Comparison of ENCODE assay signal across 10 mouse cellular contexts in genomic region chr3:104765021-104765420, GRCm38 (mm10). TPM values are rescaled to one million over a fixed set of nuclear protein-coding genes. Genes with fewer than 3 reads are reported as not detected.
DNase-seq lines count a peak whose midpoint lies in the region; ATAC-seq and TF ChIP-seq lines count a peak whose summit lies in the region.
"Had no signal": no experiment of that assay in that cellular context is flagged by ENCODE, and none has a peak within 500 bp of the region (broad histone marks: within the 10 kb centered on the region; RNA-seq: fewer than 3 reads in every experiment).

No protein-coding gene starts in this region.

- WGBS in midbrain, embryonic 11.5 days, result 29% methylated on average over 4 of the region's 4 CpGs
- 22% methylated on average over 4 of the region's 4 CpGs for WGBS in midbrain, embryonic 15.5 days
- 24% methylated on average over 4 of the region's 4 CpGs for WGBS in heart, embryonic 10.5 days

- no peak overlapping the region for H3K4me3 ChIP-seq in gastrocnemius, adult 2 months
- no peak overlapping the region for H3K4me3 ChIP-seq in midbrain, embryonic 11.5 days (ENCODE audit: low read depth, low read length)
- H3K4me3 ChIP-seq in midbrain, embryonic 15.5 days, result no peak overlapping the region
- H3K4me3 ChIP-seq in heart, embryonic 10.5 days, result no peak overlapping the region
- H3K4me3 ChIP-seq: embryonic facial prominence, embryonic 12.5 days had no signal

- H3K4me2 ChIP-seq in midbrain, embryonic 11.5 days, result no peak overlapping the region
- H3K4me2 ChIP-seq in midbrain, embryonic 15.5 days, result no peak overlapping the region
- H3K4me2 ChIP-seq: embryonic facial prominence, embryonic 12.5 days had no signal

- H3K9ac ChIP-seq in midbrain, embryonic 11.5 days (ENCODE audit: low read length), result no peak overlapping the region
- H3K9ac ChIP-seq in midbrain, embryonic 15.5 days, result no peak overlapping the region
- H3K9ac ChIP-seq: embryonic facial prominence, embryonic 12.5 days had no signal

- no peaks in the 10 kb centered on the region for H3K4me1 ChIP-seq in midbrain, embryonic 11.5 days (ENCODE audit: control insufficient read depth, insufficient read depth, low read length)
- no peaks in the 10 kb centered on the region for H3K4me1 ChIP-seq in midbrain, embryonic 15.5 days
- H3K4me1 ChIP-seq in heart, embryonic 10.5 days, result peaks cover 17% of the 10 kb centered on the region; the same call in 1 of the 2 replicates

- no peak for ATAC-seq in midbrain, embryonic 11.5 days (ENCODE audit: low FRiP score)
- ATAC-seq in midbrain, embryonic 15.5 days (replicated peaks), result no peak

- intact Hi-C loops in gastrocnemius, adult 2 months (cut with DNase I), result no loop called here

- H3K27me3 ChIP-seq in midbrain, embryonic 11.5 days (ENCODE audit: control insufficient read depth, insufficient read depth, low read length), result no peaks in the 10 kb centered on the region; the same call in 1 of the 2 replicates
- peaks cover 4% of the 10 kb centered on the region; the same call in 1 of the 2 replicates for H3K27me3 ChIP-seq in midbrain, embryonic 15.5 days (replicated peaks)
- peaks cover 9% of the 10 kb centered on the region; the same call in 1 of the 2 replicates for H3K27me3 ChIP-seq in heart, embryonic 10.5 days (ENCODE audit: insufficient read depth, poor library complexity, severe bottlenecking)

- no peaks in the 10 kb centered on the region for H3K9me3 ChIP-seq in midbrain, embryonic 11.5 days (ENCODE audit: control insufficient read depth, low read length)
- H3K9me3 ChIP-seq in midbrain, embryonic 15.5 days, result no peaks in the 10 kb centered on the region
- no peaks in the 10 kb centered on the region for H3K9me3 ChIP-seq in heart, embryonic 10.5 days
- H3K9me3 ChIP-seq: embryonic facial prominence, embryonic 12.5 days had no signal

- H3K27ac ChIP-seq in gastrocnemius, adult 2 months, result no peak overlapping the region
- no peak overlapping the region for H3K27ac ChIP-seq in midbrain, embryonic 11.5 days (ENCODE audit: low read depth, low read length)
- no peak overlapping the region for H3K27ac ChIP-seq in midbrain, embryonic 15.5 days
- no peak overlapping the region for H3K27ac ChIP-seq in heart, embryonic 10.5 days
- H3K27ac ChIP-seq: embryonic facial prominence, embryonic 12.5 days; macrophage had no signal

- peak; percentile 64 for TF ChIP-seq CTCF in gastrocnemius, adult 2 months (IDR thresholded peaks at IDR 0.05)

- H3K36me3 ChIP-seq in midbrain, embryonic 11.5 days (ENCODE audit: control insufficient read depth, insufficient read depth, low read length), result no peaks in the 10 kb centered on the region
- H3K36me3 ChIP-seq in midbrain, embryonic 15.5 days (replicated peaks), result no peaks in the 10 kb centered on the region
- H3K36me3 ChIP-seq in heart, embryonic 10.5 days, result no peaks in the 10 kb centered on the region
- H3K36me3 ChIP-seq: embryonic facial prominence, embryonic 12.5 days had no signal

- DNase-seq in gastrocnemius, adult 2 months, result peak; percentile 45
- no peak for DNase-seq in gastrocnemius, adult 18-20 months (ENCODE audit: low spot score)
- peak; percentile 88 for DNase-seq in midbrain, embryonic 11.5 days (ENCODE audit: low spot score, missing footprints)
- peak; percentile 76 for DNase-seq in R1 (ENCODE audit: low read depth, low spot score)
- peak; percentile 78 for DNase-seq in naive thymus-derived CD4-positive, alpha-beta T cell, adult 2 months (ENCODE audit: low read depth)
- DNase-seq in heart, embryonic 10.5 days (ENCODE audit: low spot score), result no peak
- no peak for DNase-seq in heart, adult 18-20 months

RNA-seq across cellular contexts. Expression of gene Ppm1j, which starts 15.8 kb away (rescaled TPM):
- total RNA-seq in gastrocnemius, adult 2 months (2021), result 10 to 100 TPM; 33.3 to 45.6 TPM
- total RNA-seq in gastrocnemius, adult 18-20 months (2021), result 10 to 100 TPM; 28.6 to 35.3 TPM
- 0.44 and 0.97 TPM in 2 replicates for polyA plus RNA-seq in midbrain, embryonic 11.5 days (2014; fragmentation: Nextera tagmentation; extraction: Ambion mirVana)
- 0.59 and 0.93 TPM in 2 replicates for polyA plus RNA-seq in midbrain, embryonic 15.5 days (2015; fragmentation: Nextera tagmentation; extraction: Ambion mirVana)
- polyA plus RNA-seq in heart, embryonic 10.5 days (2016; fragmentation: Nextera tagmentation; extraction: Ambion mirVana), result 19.9 and 44.8 TPM in 2 replicates
- 10 to 100 TPM; 20.5 to 21.1 TPM for total RNA-seq in heart, adult 18-20 months (2021)

RNA-seq across cellular contexts. Expression of gene Fam19a3, which starts 16.6 kb away (rescaled TPM):
- total RNA-seq in gastrocnemius, adult 2 months (2021), result 1 to 10 TPM; 2.7 to 4.2 TPM
- 1 to 10 TPM; 2.1 to 3.4 TPM for total RNA-seq in gastrocnemius, adult 18-20 months (2021)
- not detected in 2 replicates for polyA plus RNA-seq in midbrain, embryonic 11.5 days (2014; fragmentation: Nextera tagmentation; extraction: Ambion mirVana)
- 0.05 and 0.10 TPM in 2 replicates for polyA plus RNA-seq in midbrain, embryonic 15.5 days (2015; fragmentation: Nextera tagmentation; extraction: Ambion mirVana)
- polyA plus RNA-seq in heart, embryonic 10.5 days (2016; fragmentation: Nextera tagmentation; extraction: Ambion mirVana), result 0.70 and 1.4 TPM in 2 replicates
- 1 to 10 TPM; 1.4 to 1.5 TPM for total RNA-seq in heart, adult 18-20 months (2021)
- polyA plus RNA-seq: macrophage had no signal

RNA-seq across cellular contexts. Expression of gene Rhoc, which starts 23.2 kb away (rescaled TPM):
- total RNA-seq in gastrocnemius, adult 2 months (2021), result 10 to 100 TPM; 26.1 to 41.6 TPM
- 10 to 100 TPM; 36.1 to 41.4 TPM for total RNA-seq in gastrocnemius, adult 18-20 months (2021)
- polyA plus RNA-seq in midbrain, embryonic 11.5 days (2014; fragmentation: Nextera tagmentation; extraction: Ambion mirVana), result 78.2 and 82.0 TPM in 2 replicates
- 43.8 and 46.0 TPM in 2 replicates for polyA plus RNA-seq in midbrain, embryonic 15.5 days (2015; fragmentation: Nextera tagmentation; extraction: Ambion mirVana)
- 243 and 267 TPM in 2 replicates for polyA plus RNA-seq in heart, embryonic 10.5 days (2016; fragmentation: Nextera tagmentation; extraction: Ambion mirVana)
- 10 to 100 TPM; 75.2 to 84.3 TPM for total RNA-seq in heart, adult 18-20 months (2021)

RNA-seq across cellular contexts. Expression of gene Mov10, which starts 53.3 kb away (rescaled TPM):
- total RNA-seq in gastrocnemius, adult 2 months (2021), result 1 to 10 TPM in 1 of 2 experiments, under 1 TPM in 1; 0.38 to 2.5 TPM
- 1 to 10 TPM in 1 of 2 experiments, under 1 TPM in 1; 0.71 to 1.6 TPM for total RNA-seq in gastrocnemius, adult 18-20 months (2021)
- 9.5 and 9.9 TPM in 2 replicates for polyA plus RNA-seq in midbrain, embryonic 11.5 days (2014; fragmentation: Nextera tagmentation; extraction: Ambion mirVana)
- polyA plus RNA-seq in midbrain, embryonic 15.5 days (2015; fragmentation: Nextera tagmentation; extraction: Ambion mirVana), result 9.7 and 10.6 TPM in 2 replicates
- 42.2 and 54.0 TPM in 2 replicates for polyA plus RNA-seq in heart, embryonic 10.5 days (2016; fragmentation: Nextera tagmentation; extraction: Ambion mirVana)
- 1 to 10 TPM; 6.2 TPM for total RNA-seq in heart, adult 18-20 months (2021)

Comparison
In these comparisons a context has a peak if more than half of its experiments do, and no peak if none do; other contexts are left out.
1. DNase-seq: peak in gastrocnemius, adult 2 months (single experiment), midbrain, embryonic 11.5 days (single experiment), R1 (single experiment) and naive thymus-derived CD4-positive, alpha-beta T cell, adult 2 months (single experiment); none in gastrocnemius, adult 18-20 months (single experiment), heart, embryonic 10.5 days (single experiment) and heart, adult 18-20 months (0 of 2).